Mouse (Mus musculus) neural tube, embryonic 11.5 days (tissue): ENCODE results near the gene Trim43a. TPM values are rescaled to one million over a fixed set of nuclear protein-coding genes. Genes with fewer than 3 reads are reported as not detected.
"Not testable (repeated sequence)": the region's sequence is repeated elsewhere in the genome, so short reads cannot be mapped to it uniquely, and the experiment has no call there.

Experiments used
- ATAC-seq: fragments of 200-750 bp; cut with Nextera tagmentation; 2 replicates; pipeline ENCODE4 v1.8.0; 2017; ENCODE audit warnings: moderate number of reproducible peaks, mild to moderate bottlenecking, moderate TSS enrichment, moderate library complexity; ENCODE audit not compliant: insufficient read depth, low FRiP score, low TSS enrichment
- DNase-seq: peaks from one replicate; pipeline ENCODE4 v3.0.0-alpha.2; 2015; ENCODE audit warnings: low spot score
- H3K27ac ChIP-seq: fragments of 300-500 bp; sonication (generic); 2 replicates; pipeline ENCODE4 v1.5.1; 2014; ENCODE audit warnings: low read depth, mild to moderate bottlenecking, low read length
- H3K27me3 ChIP-seq: fragments of 300-500 bp; sonication (generic); 2 replicates; pipeline ENCODE4 v1.6.1; 2014; ENCODE audit warnings: mild to moderate bottlenecking, low read length, mixed read lengths; ENCODE audit not compliant: control insufficient read depth, insufficient read depth
- H3K36me3 ChIP-seq: fragments of 300-500 bp; sonication (generic); 2 replicates; pipeline ENCODE4 v1.6.1; 2014; ENCODE audit warnings: mild to moderate bottlenecking, low read length, moderate library complexity, mixed read lengths; ENCODE audit not compliant: control insufficient read depth, insufficient read depth
- H3K4me1 ChIP-seq: fragments of 300-500 bp; sonication (generic); 2 replicates; pipeline ENCODE4 v1.6.1; 2014; ENCODE audit warnings: low read length, mixed read lengths; ENCODE audit not compliant: control insufficient read depth, insufficient read depth
- H3K4me2 ChIP-seq: fragments of 300-500 bp; sonication (generic); 2 replicates; pipeline ENCODE4 v1.6.1; 2014; ENCODE audit warnings: low read depth, mild to moderate bottlenecking, moderate library complexity
- H3K4me3 ChIP-seq: fragments of 300-500 bp; sonication (generic); 2 replicates; pipeline ENCODE4 v1.5.1; 2014; ENCODE audit warnings: low read depth, low read length
- H3K9ac ChIP-seq: fragments of 300-500 bp; sonication (generic); 2 replicates; pipeline ENCODE4 v1.6.1; 2014; ENCODE audit warnings: mild to moderate bottlenecking, low read length
- H3K9me3 ChIP-seq: fragments of 300-500 bp; sonication (generic); 2 replicates; pipeline ENCODE4 v1.6.1; 2016; ENCODE audit warnings: low read length; ENCODE audit not compliant: control insufficient read depth
- WGBS: fragments of 180-500 bp; shearing (Covaris S2); extraction: QIAGEN DNeasy Blood & Tissue Kit; methylation state at CpG from one replicate; pipeline ENCODE4 v1.1.7; 2014; 5-methylcytosine and 5-hydroxymethylcytosine counted together
- polyA plus RNA-seq: library from polyadenylated mRNA; unstranded; fragments of >200 nt; fragmentation: Nextera tagmentation; extraction: Ambion mirVana; gene quantifications from 2 replicates; pipeline ENCODE4 v1.2.1, GENCODE M21; 2014

Trim43a gene
- polyA plus RNA-seq, 1 experiment from 2014 or later: not detected

- not testable (repeated sequence) for H3K4me3 ChIP-seq, DNase-seq, H3K4me2 ChIP-seq, H3K27ac ChIP-seq, H3K36me3 ChIP-seq, H3K9me3 ChIP-seq, H3K27me3 ChIP-seq, H3K9ac ChIP-seq, H3K4me1 ChIP-seq, ATAC-seq
- 66% methylated on average over 13 of the region's 20 CpGs for WGBS
Measured at GRCm38 (mm10) chr9:88625803-88626514, 45.3 kb downstream of the Trim43a start.

GRCm38 (mm10) chr9:88638125-88638524, 57.4 kb downstream of the Trim43a start:
- not testable (repeated sequence) for H3K27ac ChIP-seq, H3K9me3 ChIP-seq, H3K36me3 ChIP-seq, ATAC-seq, H3K4me2 ChIP-seq, DNase-seq, H3K27me3 ChIP-seq, H3K4me3 ChIP-seq, H3K9ac ChIP-seq, H3K4me1 ChIP-seq
- WGBS: 93% methylated on average over 1 of the region's 1 CpGs

Other genes with a start within 250 kb of the Trim43a start
- gene Snx14, start 141.9 kb upstream of the Trim43a start, polyA plus RNA-seq: 19.3 and 20.7 TPM in 2 replicates
- 0.46 TPM in 1 of 2 replicates, not detected in the other for gene Gm20537, start 124.3 kb upstream of the Trim43a start, polyA plus RNA-seq
- 124 and 132 TPM in 2 replicates for gene Syncrip, start 98.3 kb upstream of the Trim43a start, polyA plus RNA-seq
- 10.9 and 14.2 TPM in 2 replicates for gene Zfp949, start 32.9 kb upstream of the Trim43a start, polyA plus RNA-seq
- gene Mthfsl, start 139.4 kb downstream of the Trim43a start, polyA plus RNA-seq: 24.9 and 26.4 TPM in 2 replicates
- gene Bcl2a1d, start 151.0 kb downstream of the Trim43a start, polyA plus RNA-seq: not detected in 2 replicates